In genomic region chr17:24108896-24109295, GRCm38 (mm10) we compare ENCODE assay signal across 10 mouse cellular contexts. TPM values are rescaled to one million over a fixed set of nuclear protein-coding genes. Genes with fewer than 3 reads are reported as not detected.
DNase-seq lines count a peak whose midpoint lies in the region; TF ChIP-seq lines count a peak whose summit lies in the region.
"Had no signal": no experiment of that assay in that cellular context is flagged by ENCODE, and none has a peak within 500 bp of the region (broad histone marks: within the 10 kb centered on the region; RNA-seq: fewer than 3 reads in every experiment).

No protein-coding gene starts in this region.

- peak; percentile 69 for DNase-seq in gastrocnemius, adult 18-20 months (ENCODE audit: low spot score)
- DNase-seq in gastrocnemius, postnatal 36 days, result no peak
- peak; percentile 58 to 76 for DNase-seq in cerebellum, adult 2 months
- peak; percentile 11 for DNase-seq in gastrocnemius, postnatal 14 days
- peak; percentile 21 to 38 for DNase-seq in left cerebral cortex, postnatal 36 days (ENCODE audit: low spot score in 2 of 2)
- DNase-seq in adrenal gland, adult (ENCODE audit: inconsistent age in 2 of 2, low spot score in 1 of 2), result no peak
- no peak for DNase-seq in lung, postnatal 4 days
- DNase-seq in testis, postnatal 14 days (ENCODE audit: low spot score), result no peak
- DNase-seq: liver, embryonic 13.5 days had no signal

- TF ChIP-seq CTCF in cerebellum, adult 2 months (IDR thresholded peaks at IDR 0.05; ENCODE audit: borderline replicate concordance, insufficient read depth, low read depth, low read length), result no peak

- no peak for TF ChIP-seq POLR2A in cerebellum, adult 2 months (IDR thresholded peaks at IDR 0.05; ENCODE audit: borderline replicate concordance, insufficient read depth, low read length)

- H3K4me3 ChIP-seq in cerebellum, adult 2 months (replicated peaks; ENCODE audit: insufficient read depth, low read depth, low read length), result no peak overlapping the region
- H3K4me3 ChIP-seq: forebrain, embryonic 12.5 days; liver, embryonic 13.5 days had no signal

- WGBS in cerebellum, adult 2 months, result 13% methylated on average over 1 of the region's 1 CpGs

- no peak overlapping the region for H3K27ac ChIP-seq in cerebellum, adult 2 months (ENCODE audit: insufficient read depth, low read length)
- H3K27ac ChIP-seq: forebrain, embryonic 12.5 days; liver, embryonic 13.5 days had no signal

- no peaks in the 10 kb centered on the region for H3K27me3 ChIP-seq in cerebellum, adult 2 months (ENCODE audit: control insufficient read depth, insufficient read depth, low read length)
- H3K27me3 ChIP-seq: forebrain, embryonic 12.5 days; liver, embryonic 13.5 days had no signal

- peaks cover 12% of the 10 kb centered on the region for H3K4me1 ChIP-seq in cerebellum, adult 2 months (ENCODE audit: control insufficient read depth, insufficient read depth, low read length)
- H3K4me1 ChIP-seq: forebrain, embryonic 12.5 days; liver, embryonic 13.5 days had no signal

- intact Hi-C loops in gastrocnemius, postnatal 36 days (cut with DNase I), result no loop called here
- intact Hi-C loops in gastrocnemius, postnatal 14 days (cut with DNase I; ENCODE audit: low total_unique reads), result no loop called here
- intact Hi-C loops in left cerebral cortex, postnatal 36 days (cut with DNase I), result no loop called here

RNA-seq across cellular contexts. Expression of gene Kctd5, which starts 35.6 kb away (rescaled TPM):
- 1 to 10 TPM; 6.1 to 7.8 TPM for total RNA-seq in gastrocnemius, adult 18-20 months (2021)
- 1 to 10 TPM; 7.6 to 8.8 TPM for total RNA-seq in gastrocnemius, postnatal 36 days (2021)
- 32.8 and 35.6 TPM in 2 replicates for polyA plus RNA-seq in cerebellum, adult 2 months (2012; rRNA removed)
- 10 to 100 TPM; 12.3 to 13.6 TPM for total RNA-seq in gastrocnemius, postnatal 14 days (2021)
- 10 to 100 TPM; 23.6 to 24.8 TPM for total RNA-seq in left cerebral cortex, postnatal 36 days (2021)

RNA-seq across cellular contexts. Expression of gene Pdpk1, which starts 41.8 kb away (rescaled TPM):
- 10 to 100 TPM; 31.2 to 40.1 TPM for total RNA-seq in gastrocnemius, adult 18-20 months (2021)
- 10 to 100 TPM; 35.5 to 39.9 TPM for total RNA-seq in gastrocnemius, postnatal 36 days (2021)
- 39.9 and 41.5 TPM in 2 replicates for polyA plus RNA-seq in cerebellum, adult 2 months (2012; rRNA removed)
- 10 to 100 TPM; 39.5 to 41.3 TPM for total RNA-seq in gastrocnemius, postnatal 14 days (2021)
- 100 to 1,000 TPM; 107 to 110 TPM for total RNA-seq in left cerebral cortex, postnatal 36 days (2021)

RNA-seq across cellular contexts. Expression of gene Amdhd2, which starts 54.7 kb away (rescaled TPM):
- total RNA-seq in gastrocnemius, adult 18-20 months (2021), result 1 to 10 TPM; 9.1 to 9.2 TPM
- 10 to 100 TPM in 1 of 2 experiments, 1 to 10 TPM in 1; 8.4 to 10.4 TPM for total RNA-seq in gastrocnemius, postnatal 36 days (2021)
- 37.0 and 40.1 TPM in 2 replicates for polyA plus RNA-seq in cerebellum, adult 2 months (2012; rRNA removed)
- total RNA-seq in gastrocnemius, postnatal 14 days (2021), result 10 to 100 TPM in 1 of 2 experiments, 1 to 10 TPM in 1; 9.5 to 13.5 TPM
- total RNA-seq in left cerebral cortex, postnatal 36 days (2021), result 10 to 100 TPM; 29.1 to 29.5 TPM

Comparison
In these comparisons a context has a peak if more than half of its experiments do, and no peak if none do; other contexts are left out.
1. DNase-seq: peak in gastrocnemius, adult 18-20 months (single experiment), cerebellum, adult 2 months (2 of 2), gastrocnemius, postnatal 14 days (single experiment) and left cerebral cortex, postnatal 36 days (2 of 2); none in gastrocnemius, postnatal 36 days (0 of 2), adrenal gland, adult (0 of 2), lung, postnatal 4 days (0 of 2) and testis, postnatal 14 days (single experiment).